Mouse (Mus musculus) MEL (cell line): ENCODE data around the gene Trio. TPM values are rescaled to one million over a fixed set of nuclear protein-coding genes. Genes with fewer than 3 reads are reported as not detected.

Experiments
- DNase-seq: peaks from one replicate; pipeline ENCODE4 v3.0.0; 2011; ENCODE audit warnings: low read depth, low spot score
- H3K27ac ChIP-seq: 2 replicates; pipeline ENCODE4 v1.5.1; 2012; ENCODE audit warnings: low read depth, mild to moderate bottlenecking, control low read depth, low read length, moderate library complexity; ENCODE audit not compliant: control insufficient read depth
- H3K27me3 ChIP-seq, 2 experiments: fragments of 150-350 bp in 1 of 2; sonication (generic) in 1 of 2; 2 replicates each; pipeline ENCODE4 v1.6.1; 2012; ENCODE audit warnings: low read length in 2 of 2, mild to moderate bottlenecking in 2 of 2, improper control_type of control experiment in 1 of 2, moderate library complexity in 1 of 2; ENCODE audit not compliant: insufficient read depth in 2 of 2, control insufficient read depth in 1 of 2
- H3K36me3 ChIP-seq, 2 experiments: 2 replicates each; pipeline ENCODE4 v1.6.1; 2012 to 2014; ENCODE audit warnings: low read length in 2 of 2, improper control_type of control experiment in 1 of 2, inconsistent platforms in 1 of 2, mild to moderate bottlenecking in 1 of 2; ENCODE audit not compliant: insufficient read depth in 2 of 2, control insufficient read depth in 1 of 2
- H3K4me1 ChIP-seq, 2 experiments: fragments of 150-350 bp in 1 of 2; sonication (generic) in 1 of 2; 2 replicates each; pipeline ENCODE4 v1.6.1; 2012; ENCODE audit warnings: low read length in 2 of 2, improper control_type of control experiment in 1 of 2, mild to moderate bottlenecking in 1 of 2; ENCODE audit not compliant: insufficient read depth in 2 of 2, control insufficient read depth in 1 of 2
- H3K4me3 ChIP-seq, 2 experiments: fragments of 150-350 bp in 1 of 2; sonication (generic) in 1 of 2; 2 replicates each; pipeline ENCODE4 v1.5.1; 2012; ENCODE audit warnings: low read depth in 2 of 2, low read length in 2 of 2, mild to moderate bottlenecking in 2 of 2, moderate library complexity in 2 of 2, control low read depth in 1 of 2, improper control_type of control experiment in 1 of 2; ENCODE audit not compliant: control insufficient read depth in 1 of 2, insufficient read depth in 1 of 2
- H3K79me2 ChIP-seq: 2 replicates; pipeline ENCODE4 v1.6.1; 2012; ENCODE audit warnings: mild to moderate bottlenecking, low read length, moderate library complexity; ENCODE audit not compliant: control insufficient read depth, poor library complexity, insufficient read depth
- H3K9ac ChIP-seq: 2 replicates; pipeline ENCODE4 v1.6.1; 2012; ENCODE audit warnings: low read depth, mild to moderate bottlenecking, control low read depth, low read length, moderate library complexity; ENCODE audit not compliant: control insufficient read depth, poor library complexity, severe bottlenecking
- H3K9me3 ChIP-seq: fragments of 150-350 bp; sonication (generic); replicated peaks from 2 replicates; pipeline ENCODE4 v1.6.1; 2012; ENCODE audit warnings: mild to moderate bottlenecking, low read length, improper control_type of control experiment, moderate library complexity; ENCODE audit not compliant: insufficient read depth
- BHLHE40 ChIP-seq: IDR thresholded peaks from 2 replicates; pipeline ENCODE4 v1.6.1; 2012; ENCODE audit warnings: low read depth, mild to moderate bottlenecking, inconsistent platforms, low read length, improper control_type of control experiment, borderline replicate concordance
- E2F4 ChIP-seq: IDR thresholded peaks from 2 replicates; pipeline ENCODE4 v1.6.1; 2011; ENCODE audit warnings: low read depth, low read length, improper control_type of control experiment, borderline replicate concordance
- ELF1 ChIP-seq: IDR thresholded peaks from 2 replicates; pipeline ENCODE4 v1.6.1; 2014; ENCODE audit warnings: low read depth, mild to moderate bottlenecking, inconsistent platforms, low read length, improper control_type of control experiment, moderate library complexity
- EP300 ChIP-seq, 2 experiments: IDR thresholded peaks; 2 replicates each; pipeline ENCODE4 v1.6.1; 2011; ENCODE audit warnings: improper control_type of control experiment in 2 of 2, low read length in 2 of 2, low read depth in 1 of 2, mild to moderate bottlenecking in 1 of 2
- ETS1 ChIP-seq: IDR thresholded peaks from 2 replicates; pipeline ENCODE4 v1.6.1; 2012; ENCODE audit warnings: low read depth, mild to moderate bottlenecking, inconsistent platforms, low read length, improper control_type of control experiment, moderate library complexity
- GATA1 ChIP-seq: IDR thresholded peaks from 2 replicates; pipeline ENCODE4 v1.6.1; 2011; ENCODE audit warnings: low read depth, low read length, improper control_type of control experiment
- HCFC1 ChIP-seq: IDR thresholded peaks from 2 replicates; pipeline ENCODE4 v1.6.1; 2012; ENCODE audit warnings: low read depth, mild to moderate bottlenecking, inconsistent platforms, low read length, improper control_type of control experiment, moderate library complexity
- JUND ChIP-seq: IDR thresholded peaks from 2 replicates; pipeline ENCODE4 v1.6.1; 2011; ENCODE audit warnings: low read depth, mild to moderate bottlenecking, improper control_type of control experiment, low read length
- MAFK ChIP-seq: IDR thresholded peaks from 2 replicates; pipeline ENCODE4 v1.6.1; 2011; ENCODE audit warnings: low read depth, mild to moderate bottlenecking, low read length, improper control_type of control experiment, borderline replicate concordance
- MAX ChIP-seq: IDR thresholded peaks from 2 replicates; pipeline ENCODE4 v1.6.1; 2011; ENCODE audit warnings: low read length, improper control_type of control experiment
- MAZ ChIP-seq: IDR thresholded peaks from 2 replicates; pipeline ENCODE4 v1.6.1; 2012; ENCODE audit warnings: low read depth, mild to moderate bottlenecking, inconsistent platforms, low read length, improper control_type of control experiment
- MYB ChIP-seq: IDR thresholded peaks from 2 replicates; pipeline ENCODE4 v1.6.1; 2011; ENCODE audit warnings: mild to moderate bottlenecking, low read depth, low read length, improper control_type of control experiment
- NELFE ChIP-seq: IDR thresholded peaks from 2 replicates; pipeline ENCODE4 v1.6.1; 2011; ENCODE audit warnings: low read depth, low read length, improper control_type of control experiment
- POLR2A ChIP-seq, 2 experiments: IDR thresholded peaks; 2 replicates each; pipeline ENCODE4 v1.6.1; 2011 to 2012; ENCODE audit warnings: low read length in 2 of 2, mild to moderate bottlenecking in 2 of 2, control low read depth in 1 of 2, improper control_type of control experiment in 1 of 2, low read depth in 1 of 2, moderate library complexity in 1 of 2; ENCODE audit not compliant: control insufficient read depth in 1 of 2, insufficient read depth in 1 of 2, poor library complexity in 1 of 2
- POLR2AphosphoS5 ChIP-seq: IDR thresholded peaks from 2 replicates; pipeline ENCODE4 v1.6.1; 2012; ENCODE audit warnings: low read depth, borderline replicate concordance, mild to moderate bottlenecking, inconsistent platforms, low read length, moderate library complexity, mixed read lengths
- RAD21 ChIP-seq: IDR thresholded peaks from 2 replicates; pipeline ENCODE4 v1.6.1; 2011; ENCODE audit warnings: mild to moderate bottlenecking, low read depth, low read length, improper control_type of control experiment
- SIN3A ChIP-seq: IDR thresholded peaks from 2 replicates; pipeline ENCODE4 v1.6.1; 2012; ENCODE audit warnings: low read length, improper control_type of control experiment, inconsistent platforms
- TBP ChIP-seq: IDR thresholded peaks from 2 replicates; pipeline ENCODE4 v1.8.0; 2011; ENCODE audit warnings: low read depth, low read length, improper control_type of control experiment
- TCF12 ChIP-seq: IDR thresholded peaks from 2 replicates; pipeline ENCODE4 v1.6.1; 2014; ENCODE audit warnings: low read depth, mild to moderate bottlenecking, inconsistent platforms, low read length, improper control_type of control experiment, moderate library complexity
- UBTF ChIP-seq: IDR thresholded peaks from 2 replicates; pipeline ENCODE4 v1.6.1; 2012; ENCODE audit warnings: low read depth, mild to moderate bottlenecking, inconsistent platforms, low read length, improper control_type of control experiment, moderate library complexity, borderline replicate concordance; ENCODE audit not compliant: insufficient read depth
- USF1 ChIP-seq: IDR thresholded peaks from 2 replicates; pipeline ENCODE4 v1.6.1; 2014; ENCODE audit warnings: low read depth, mild to moderate bottlenecking, inconsistent platforms, low read length, improper control_type of control experiment, moderate library complexity
- ZC3H11A ChIP-seq: IDR thresholded peaks from 2 replicates; pipeline ENCODE4 v1.6.1; 2012; ENCODE audit warnings: low read depth, mild to moderate bottlenecking, inconsistent platforms, low read length, improper control_type of control experiment
- ZMIZ1 ChIP-seq: IDR thresholded peaks from 2 replicates; pipeline ENCODE4 v1.6.1; 2012; ENCODE audit warnings: low read depth, mild to moderate bottlenecking, inconsistent platforms, low read length, improper control_type of control experiment, moderate library complexity
- polyA plus RNA-seq, 2 experiments: library from polyadenylated mRNA; stranded (reverse) in 1 of 2; unstranded in 1 of 2; fragments of >175 nt in 1 of 2; fragments of >200 nt in 1 of 2; gene quantifications; 2 replicates each; pipeline versions ENCODE4 v1.2.1 to v1.2.4; 2012; ENCODE audit warnings: low replicate concordance in 2 of 2, low read depth in 1 of 2; ENCODE audit not compliant: insufficient read length in 2 of 2, insufficient read depth in 1 of 2, missing spikeins in 1 of 2
- total RNA-seq: library from RNA; depleted of rRNA; stranded (reverse); fragments of 300-350 nt; gene quantifications from 2 replicates; pipeline ENCODE4 v1.2.3, GENCODE M21; 2012

Gene Trio
- total and polyA plus RNA-seq, 3 experiments, result 0.91 to 1.1 TPM; not detected in 1

DNA sequence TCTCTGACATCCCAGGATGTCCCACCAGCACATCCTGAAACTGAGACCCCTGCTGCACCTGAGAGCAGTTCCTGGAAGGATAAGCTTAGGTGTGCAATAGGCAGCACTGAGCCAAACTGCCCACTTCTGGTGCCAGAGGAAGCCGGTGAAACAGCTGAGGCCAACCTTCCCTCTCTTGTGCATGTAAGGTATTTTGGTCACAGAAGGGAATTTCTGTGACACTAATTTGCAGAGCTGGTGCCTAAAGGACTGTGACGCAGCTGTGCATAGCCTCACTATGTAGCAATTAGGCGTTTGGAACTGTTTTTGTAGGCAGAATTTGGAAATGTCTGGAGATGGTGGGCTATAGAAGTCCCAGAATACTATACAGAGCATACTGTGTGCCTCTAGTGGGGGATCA, 264.2 kb downstream of the Trio start:
- Histone ChIP-seq H3K79me2 (no peaks in the 10 kb centered on the region), H3K27ac (no peak overlapping the region), H3K9ac (no peak overlapping the region), H3K4me1 (no peaks in the 10 kb centered on the region), H3K27me3 (no peaks in the 10 kb centered on the region), H3K9me3 (no peaks in the 10 kb centered on the region), H3K4me3 (no peak overlapping the region), H3K36me3 (no peaks in the 10 kb centered on the region)
- no peak for DNase-seq
- TF ChIP-seq JUND, result no peak
- no peak for TF ChIP-seq TCF12
- no peak for TF ChIP-seq SIN3A
- no peak for TF ChIP-seq ZMIZ1
- no peak for TF ChIP-seq RAD21
- no peak for TF ChIP-seq USF1
- no peak for TF ChIP-seq HCFC1
- no peak for TF ChIP-seq GATA1
- no peak for TF ChIP-seq ZC3H11A
- no peak for TF ChIP-seq ETS1
- TF ChIP-seq MAZ, result no peak
- no peak for TF ChIP-seq POLR2AphosphoS5
- no peak for TF ChIP-seq EP300 (IDR thresholded peaks at IDR 0.05; ENCODE audit: low read depth in 1 of 2, low read length in 2 of 2)
- no peak for TF ChIP-seq TBP
- no peak for TF ChIP-seq POLR2A (IDR thresholded peaks at IDR 0.05; ENCODE audit: control insufficient read depth in 1 of 2, insufficient read depth in 1 of 2, low read depth in 1 of 2, low read length in 2 of 2, poor library complexity in 1 of 2)
- TF ChIP-seq, all 39 proteins: peak for 0

DNA sequence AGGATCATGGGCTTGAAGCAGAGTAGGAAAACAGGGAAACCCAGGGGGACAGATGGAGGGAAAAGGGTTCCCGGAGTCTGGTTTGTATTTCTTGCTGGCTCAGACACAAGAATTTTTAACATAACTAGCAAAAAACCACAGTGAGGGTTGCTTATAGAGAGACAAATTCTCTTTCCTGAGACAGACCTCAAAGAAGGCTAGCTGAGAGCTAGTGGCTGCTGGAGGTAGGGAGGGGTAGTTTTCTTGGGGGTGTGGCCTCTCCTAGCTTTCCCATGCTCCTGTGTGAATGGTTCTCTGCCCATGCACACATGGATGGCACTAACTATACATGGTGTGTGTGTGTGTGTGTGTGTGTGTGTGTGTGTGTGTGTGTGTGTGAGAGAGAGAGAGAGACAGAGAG, 265.0 kb downstream of the Trio start:
- H3K4me1 ChIP-seq, result no peaks in the 10 kb centered on the region
- no peak for TF ChIP-seq TBP
- no peak for TF ChIP-seq MAX
- no peak for TF ChIP-seq GATA1
- TF ChIP-seq ETS1, result no peak
- no peak for TF ChIP-seq NELFE

DNA sequence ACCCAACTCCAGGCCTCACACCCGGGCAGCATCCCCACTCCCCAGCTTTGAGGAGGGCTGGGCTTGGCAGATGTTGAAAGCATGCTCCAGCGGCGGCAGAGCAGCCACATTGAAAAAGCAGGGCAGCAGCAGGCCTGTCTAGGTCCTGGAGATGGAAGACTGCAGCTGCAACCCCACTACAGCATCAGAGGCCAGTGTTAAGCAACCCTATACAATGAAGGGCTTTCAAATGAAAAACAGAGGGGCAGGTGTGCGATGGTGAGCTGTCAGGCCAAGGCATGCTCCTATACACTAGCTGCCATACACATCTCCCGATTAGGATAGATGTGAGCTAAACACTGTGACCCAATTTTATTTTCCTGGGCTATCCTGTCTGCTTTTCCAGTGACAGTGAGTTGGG, 265.8 kb downstream of the Trio start:
- Histone ChIP-seq H3K27me3 (no peaks in the 10 kb centered on the region), H3K9ac (no peak overlapping the region), H3K36me3 (no peaks in the 10 kb centered on the region), H3K9me3 (no peaks in the 10 kb centered on the region), H3K27ac (no peak overlapping the region), H3K79me2 (no peaks in the 10 kb centered on the region), H3K4me1 (no peaks in the 10 kb centered on the region), H3K4me3 (no peak overlapping the region)
- no peak for DNase-seq
- TF ChIP-seq POLR2A (IDR thresholded peaks at IDR 0.05; ENCODE audit: control insufficient read depth in 1 of 2, insufficient read depth in 1 of 2, low read depth in 1 of 2, low read length in 2 of 2, poor library complexity in 1 of 2), result no peak
- TF ChIP-seq ETS1, result no peak
- no peak for TF ChIP-seq E2F4
- no peak for TF ChIP-seq MAZ
- no peak for TF ChIP-seq MAX
- TF ChIP-seq BHLHE40, result no peak
- TF ChIP-seq UBTF, result no peak
- TF ChIP-seq MYB, result no peak
- no peak for TF ChIP-seq MAFK
- TF ChIP-seq ZC3H11A, result no peak
- TF ChIP-seq TBP, result no peak
- no peak for TF ChIP-seq ELF1

More for the DNA sequence above, 265.0 kb downstream of the Trio start:
- no peak overlapping the region for H3K27ac ChIP-seq
- no peak for DNase-seq
- H3K36me3 ChIP-seq, result no peaks in the 10 kb centered on the region
- H3K79me2 ChIP-seq, result no peaks in the 10 kb centered on the region
- no peaks in the 10 kb centered on the region for H3K27me3 ChIP-seq
- no peak overlapping the region for H3K9ac ChIP-seq
- H3K4me3 ChIP-seq, result no peak overlapping the region
- no peaks in the 10 kb centered on the region for H3K9me3 ChIP-seq
